Mouse (Mus musculus): ENCODE results near the gene Mvb12b.
"Not testable (repeated sequence)": the region's sequence is repeated elsewhere in the genome, so short reads cannot be mapped to it uniquely, and the experiment has no call there.

Gene Mvb12b

DNA sequence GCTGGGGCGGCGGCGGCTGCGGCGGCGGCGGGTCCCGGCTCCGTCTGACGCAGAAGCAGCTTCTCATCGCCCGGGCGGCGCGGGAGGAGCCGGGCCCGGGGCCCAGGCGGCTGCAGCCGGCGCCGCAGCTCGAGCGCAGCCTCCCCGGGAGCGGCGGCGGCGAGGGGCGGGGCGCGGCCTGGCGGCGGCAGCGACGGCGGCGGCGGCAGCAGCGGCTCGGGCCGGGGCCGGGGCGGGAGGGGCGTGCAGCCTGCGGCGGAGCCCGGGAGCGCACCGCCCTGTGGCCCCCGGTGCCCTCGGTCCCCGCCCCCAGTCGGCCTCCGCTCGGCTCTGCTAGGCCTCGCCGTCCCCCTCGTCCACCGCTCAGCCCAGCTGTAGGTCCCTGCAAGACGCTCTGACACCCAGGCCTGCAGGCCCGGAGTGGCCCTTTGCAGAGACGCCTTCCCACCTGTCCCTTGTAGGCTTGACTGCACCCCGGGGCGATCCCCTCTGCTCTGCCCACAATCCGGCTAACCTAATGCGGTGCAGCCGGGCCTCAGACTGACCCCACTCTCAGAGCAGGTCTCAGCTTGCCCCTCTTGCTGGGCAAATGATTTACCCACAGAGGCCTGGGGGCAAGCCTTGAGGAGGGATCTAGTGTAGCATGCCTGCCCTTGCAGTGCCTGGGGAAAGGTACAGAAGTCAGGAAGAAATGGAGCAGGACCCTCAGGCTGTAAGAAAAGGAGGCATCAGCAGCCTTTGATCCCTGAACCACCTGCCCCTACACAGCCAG is at the start of gene Mvb12b:
TSS of gene Mvb12b (minus strand) at position 619 of the 772 bp plus-strand sequence.
- DNase-seq = peak; percentile 55

DNA sequence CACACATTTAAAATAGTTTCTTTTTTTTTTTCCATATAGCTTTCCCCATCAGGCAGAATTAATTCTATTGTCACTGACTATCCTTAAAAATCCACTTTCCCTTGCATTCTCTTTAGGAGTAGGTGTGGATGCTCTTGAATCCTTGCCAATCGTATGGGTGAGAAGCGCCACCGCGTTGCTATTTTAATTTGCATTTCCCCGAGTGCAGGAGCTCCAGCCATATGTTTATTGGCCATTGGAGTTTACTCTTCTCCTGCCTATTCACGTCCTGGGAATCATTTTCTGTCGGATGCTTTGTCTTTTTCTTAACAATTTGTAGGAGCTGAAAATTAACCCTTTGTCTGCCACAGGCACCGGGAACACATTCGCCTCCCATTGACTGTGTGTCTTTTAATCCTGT is 48.0 kb upstream of the Mvb12b start:
- no peak for DNase-seq

DNA sequence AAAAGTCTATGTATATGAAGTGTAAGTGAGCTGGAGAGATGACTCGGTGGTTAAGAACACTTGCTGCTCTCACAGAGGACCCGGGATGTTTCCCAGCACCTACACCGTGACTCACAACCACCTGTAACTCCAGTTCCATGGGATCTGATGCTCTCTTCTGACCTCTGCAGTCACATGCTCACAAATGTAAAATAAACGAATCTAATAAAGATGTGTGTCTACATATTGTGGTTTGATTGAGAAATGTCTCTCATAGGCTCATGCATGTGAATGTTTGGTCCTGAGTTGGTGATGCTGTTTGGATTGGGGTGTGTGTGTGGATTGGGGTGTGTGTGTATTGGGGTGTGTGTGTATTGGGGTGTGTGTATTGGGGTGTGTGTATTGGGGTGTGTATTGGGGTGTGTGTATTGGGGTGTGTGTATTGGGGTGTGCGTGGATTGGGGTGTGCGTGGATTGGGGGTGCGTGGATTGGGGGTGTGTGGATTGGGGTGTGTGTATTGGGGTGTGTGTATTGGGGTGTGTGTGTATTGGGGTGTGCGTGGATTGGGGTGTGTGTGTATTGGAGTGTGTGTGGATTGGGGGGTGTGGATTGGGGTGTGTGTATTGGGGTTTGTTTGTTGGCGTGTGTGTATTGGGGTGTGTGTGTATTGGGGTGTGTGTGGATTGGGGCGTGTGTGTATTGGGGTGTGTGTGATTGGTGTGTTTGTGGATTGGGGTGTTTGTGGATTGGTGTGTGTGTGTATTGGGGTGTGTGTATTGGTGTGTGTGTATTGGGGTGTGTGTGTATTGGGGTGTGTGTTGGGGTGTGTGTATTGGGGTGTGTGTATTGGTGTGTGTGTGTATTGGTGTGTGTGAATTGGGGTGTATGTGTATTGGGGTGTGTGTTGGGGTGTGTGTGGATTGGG is 46.1 kb upstream of the Mvb12b start:
- no peak for DNase-seq

- DNase-seq = no peak
Measured at GRCm38 (mm10) chr2:33931161-33931560, 43.4 kb upstream of the Mvb12b start.

- DNase-seq = no peak
Measured at GRCm38 (mm10) chr2:33925288-33925687, 37.5 kb upstream of the Mvb12b start.

- DNase-seq = no peak
Measured at GRCm38 (mm10) chr2:33923482-33923881, 35.7 kb upstream of the Mvb12b start.

- no peak for DNase-seq
Measured at GRCm38 (mm10) chr2:33922466-33922865, 34.7 kb upstream of the Mvb12b start.

- no peak for DNase-seq
Measured at GRCm38 (mm10) chr2:33919934-33920615, 32.3 kb upstream of the Mvb12b start.

GRCm38 (mm10) chr2:33918824-33919223 is 31.1 kb upstream of the Mvb12b start:
- no peak for DNase-seq

DNA sequence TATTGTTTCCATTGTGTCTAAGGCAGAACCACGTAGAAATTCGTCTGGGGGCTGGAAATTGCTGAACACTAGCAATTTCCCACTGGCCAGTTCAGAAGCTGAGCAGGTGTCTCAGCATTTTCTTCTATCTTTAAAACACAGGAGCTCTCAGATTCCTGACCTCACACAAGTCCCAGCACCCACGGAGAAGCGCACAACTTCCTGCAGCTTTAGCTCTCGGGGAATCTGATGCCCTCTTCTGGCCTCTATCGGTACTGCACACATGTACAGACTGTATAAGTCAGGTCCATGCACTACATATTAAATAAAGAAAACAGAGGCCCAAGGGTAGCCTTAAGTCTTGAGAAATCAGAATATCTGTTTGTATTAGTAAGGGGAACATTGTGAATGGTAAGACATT is 30.6 kb upstream of the Mvb12b start:
- DNase-seq = peak; percentile 55

DNA sequence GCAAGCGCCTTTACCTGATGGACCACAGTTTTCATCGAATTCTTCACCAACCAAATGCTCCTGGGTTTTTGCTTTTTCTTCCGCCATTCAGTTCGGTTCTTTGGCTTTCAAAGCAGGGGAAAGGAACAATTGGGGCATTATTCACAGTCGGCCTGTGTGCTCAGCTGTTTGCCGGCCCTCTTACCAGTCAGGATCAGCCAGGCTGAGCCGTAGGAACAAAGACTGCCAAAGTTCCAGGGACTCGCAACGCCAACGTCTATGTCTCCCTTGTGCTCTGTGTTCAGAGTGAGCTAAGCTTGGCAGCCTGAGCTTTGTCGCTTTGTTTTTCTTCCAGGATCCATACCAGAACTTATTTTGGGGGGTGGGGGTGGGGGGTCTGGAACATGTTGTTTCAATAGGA is 28.9 kb upstream of the Mvb12b start:
- DNase-seq = no peak

DNA sequence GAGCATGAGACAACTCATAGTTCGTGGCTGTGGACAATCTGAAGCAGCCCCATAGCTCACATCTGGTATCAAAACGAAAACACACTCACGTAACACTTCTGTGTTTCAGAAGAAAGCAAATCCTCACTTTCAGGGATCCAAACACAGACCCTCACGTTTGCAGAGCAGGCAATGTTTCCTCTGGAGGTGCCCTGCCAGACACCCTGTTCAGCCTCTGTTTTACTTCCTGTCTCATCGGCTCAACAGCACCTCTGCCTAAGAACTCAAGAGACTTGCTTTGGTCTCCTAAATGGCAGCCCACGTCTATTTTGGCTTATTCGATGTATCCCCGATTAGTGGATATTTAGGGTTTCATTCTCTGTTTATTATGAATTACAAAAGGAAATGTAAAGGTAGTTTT is 27.3 kb upstream of the Mvb12b start:
- DNase-seq = no peak

- no peak for DNase-seq
Measured at GRCm38 (mm10) chr2:33914334-33914733, 26.6 kb upstream of the Mvb12b start.

DNA sequence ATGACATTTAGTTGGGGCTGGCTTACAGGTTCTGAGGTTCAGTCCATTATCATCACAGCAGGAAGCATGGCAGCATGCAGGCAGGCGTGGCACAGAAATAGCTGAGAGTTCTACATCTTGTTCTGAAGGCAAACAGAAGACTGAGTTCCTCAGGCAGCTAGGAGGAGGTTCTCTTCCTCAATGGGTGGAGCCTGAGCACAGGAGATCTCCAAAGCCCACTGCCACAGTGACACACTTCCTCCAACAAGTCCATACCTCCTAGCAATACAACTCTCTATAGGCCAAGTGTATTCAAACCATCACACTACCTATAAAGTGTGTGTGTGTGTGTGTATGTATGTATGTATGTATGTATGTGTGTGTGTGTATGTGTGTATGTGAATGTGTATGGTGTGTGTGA is 25.9 kb upstream of the Mvb12b start:
- DNase-seq = not testable (repeated sequence)

DNA sequence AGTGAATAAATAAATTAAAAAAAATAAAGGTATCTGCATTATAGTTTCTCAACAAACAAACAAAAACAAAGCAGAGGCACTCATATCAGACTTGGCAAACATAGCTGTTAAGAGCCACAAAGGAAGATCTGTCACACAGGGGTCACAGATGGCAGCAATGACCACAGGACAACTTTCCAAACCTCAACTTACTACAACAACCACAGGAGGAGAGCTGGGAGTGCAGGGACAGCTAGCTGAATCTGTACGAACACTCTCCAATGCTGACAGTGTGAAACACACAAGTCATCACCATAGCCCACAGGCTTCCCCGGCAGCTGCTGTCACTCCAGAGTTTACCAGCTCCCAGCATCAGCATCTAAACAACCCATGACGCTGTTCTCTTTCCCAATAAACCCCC is 25.0 kb upstream of the Mvb12b start:
- DNase-seq = no peak

GRCm38 (mm10) chr2:33908374-33908773 is 20.6 kb upstream of the Mvb12b start:
- no peak for DNase-seq

DNA sequence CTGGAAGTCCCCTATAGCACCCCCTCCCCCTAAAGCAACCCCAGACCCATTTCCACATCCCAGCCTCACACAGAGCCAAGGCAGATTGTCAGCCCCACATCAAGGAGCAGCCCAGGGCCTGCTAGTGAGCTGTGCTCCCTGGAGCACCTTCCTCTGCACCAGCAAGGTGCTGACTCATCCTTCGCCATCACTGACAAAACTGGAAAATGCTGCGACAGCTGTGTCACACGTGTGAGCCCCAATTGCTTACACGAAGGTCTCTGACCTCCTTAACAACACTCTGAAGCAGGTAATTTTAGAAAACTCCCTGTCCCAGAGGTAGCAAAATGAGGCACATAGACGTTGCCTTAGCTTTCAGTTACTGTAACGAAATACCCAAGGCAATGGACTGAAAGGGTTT is 19.4 kb upstream of the Mvb12b start:
- no peak for DNase-seq

DNA sequence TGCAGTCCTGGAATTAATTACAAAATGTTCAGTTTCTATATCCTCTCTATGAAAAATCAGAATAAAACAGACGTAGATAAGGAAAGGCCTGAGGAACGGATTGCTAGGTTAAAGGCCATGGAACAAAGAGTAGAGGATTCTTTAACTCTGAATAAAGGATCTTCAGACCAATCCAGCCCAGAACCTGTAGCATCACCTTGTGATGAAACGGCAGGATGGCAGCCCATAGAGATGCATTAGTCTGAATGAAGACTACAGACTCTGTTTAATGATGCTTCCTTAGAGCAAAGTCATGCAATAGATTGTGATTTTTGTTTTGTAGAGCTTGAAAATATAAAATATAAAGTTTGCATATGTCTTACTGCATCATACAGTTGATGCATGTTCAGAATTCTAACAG is 8.1 kb upstream of the Mvb12b start:
- DNase-seq = no peak

DNA sequence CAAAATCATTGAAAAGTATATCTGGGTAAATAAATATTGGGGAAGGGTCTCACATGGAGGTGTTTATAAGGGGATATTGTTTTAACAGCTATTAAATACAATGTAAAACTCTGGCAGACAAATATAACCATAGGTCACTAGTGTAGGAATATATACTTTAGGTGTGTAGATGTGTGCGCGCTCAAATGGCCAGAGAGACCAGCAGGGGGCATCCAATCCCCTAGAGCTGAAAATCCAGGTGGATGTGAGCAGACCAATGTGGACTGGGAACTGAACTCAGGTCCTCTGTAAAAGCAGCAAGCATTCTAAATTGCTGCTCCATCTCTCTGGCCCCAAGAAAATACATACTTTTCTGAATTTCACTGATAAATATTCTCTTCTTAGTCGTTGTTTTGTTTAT is 5.4 kb upstream of the Mvb12b start:
- DNase-seq = no peak

DNA sequence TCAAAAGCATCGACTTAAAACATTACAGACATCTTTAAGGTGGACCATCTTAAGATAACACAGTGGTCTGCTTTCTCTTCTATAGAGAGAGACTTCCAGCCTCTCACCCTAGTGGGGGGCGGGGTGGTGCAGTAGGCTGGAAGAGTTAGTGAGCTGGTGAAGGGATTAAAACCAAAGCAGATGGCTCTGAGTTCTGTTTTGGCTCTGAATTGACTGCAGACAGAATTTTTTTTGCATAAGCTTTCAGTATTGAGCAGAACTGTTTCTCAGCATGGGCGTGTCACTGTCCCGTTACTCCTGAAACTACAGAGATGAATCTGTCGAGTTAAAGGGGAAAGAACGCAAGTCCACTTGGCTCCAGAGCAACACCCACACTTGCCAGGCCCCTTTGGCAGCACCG is 4.6 kb upstream of the Mvb12b start:
- DNase-seq = peak; percentile 49

GRCm38 (mm10) chr2:33888100-33888385 is 297 bp upstream of the Mvb12b start:
- DNase-seq = no peak

- DNase-seq = peak; percentile 58
Measured at GRCm38 (mm10) chr2:33886386-33887327, 1.1 kb downstream of the Mvb12b start.

DNA sequence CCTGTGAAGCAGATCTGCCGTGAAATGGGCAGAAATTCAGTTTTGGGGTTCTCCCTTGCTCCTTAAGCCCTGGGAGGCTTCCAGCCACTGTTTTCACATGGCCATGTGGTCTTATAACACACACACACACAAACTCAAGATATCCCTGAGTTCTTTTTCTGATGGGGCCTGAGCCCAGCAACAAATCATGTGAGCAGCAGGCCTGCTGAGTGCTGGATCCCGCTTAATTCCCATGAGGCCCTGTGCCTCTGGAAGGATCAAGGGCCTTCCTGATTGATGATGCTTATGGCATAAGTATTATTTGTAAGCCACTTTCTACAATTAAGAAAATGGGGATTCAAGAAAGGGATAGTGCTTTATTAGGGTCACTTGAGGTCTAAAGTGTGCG is 2.5 kb downstream of the Mvb12b start:
- DNase-seq = no peak
